Mouse (Mus musculus): ENCODE measurements around the gene Ctf1. TPM values are rescaled to one million over a fixed set of nuclear protein-coding genes. Genes with fewer than 3 reads are reported as not detected.

The Ctf1 gene
- polyA plus RNA-seq, 1 experiment from 2014 or later, result 4.1 TPM

- Histone ChIP-seq H3K27ac (ENCODE audit: low read depth, low read length) (peak within 1 kb of the TSS; percentile 62), H3K4me3 (ENCODE audit: low read depth, low read length) (peak within 1 kb of the TSS; percentile 67), H3K9ac (ENCODE audit: low read depth, low read length) (peak within 1 kb of the TSS; percentile 32; the same call in 1 of the 2 replicates), H3K36me3 (ENCODE audit: control insufficient read depth, insufficient read depth) (peaks cover 15% of the 10 kb centered on the region; the same call in 1 of the 2 replicates), H3K4me1 (replicated peaks; ENCODE audit: control insufficient read depth, insufficient read depth, low read length) (0 out of 2 replicates have a peak, but pooled peaks cover 2% of the 10 kb centered on the region), H3K27me3 (replicated peaks; ENCODE audit: control insufficient read depth, insufficient read depth, low read length) (no peaks in the 10 kb centered on the region), H3K9me3 (ENCODE audit: control insufficient read depth) (no peaks in the 10 kb centered on the region), H3K4me2 (replicated peaks; ENCODE audit: low read depth) (peak within 1 kb of the TSS; percentile 99)
- no peak for ATAC-seq
- peak; percentile 81 for TF ChIP-seq CTCF (IDR thresholded peaks at IDR 0.05; ENCODE audit: low read depth)
- WGBS, result under 1% methylated on average over 26 of the region's 26 CpGs
Observed at GRCm38 (mm10) chr7:127744366-127745045, 32.0 kb downstream of the Ctf1 start, which contains the start of gene Fbxl19. Fbxl19 (plus strand) TSS chr7:127744543.

GRCm38 (mm10) chr7:127745251-127745651 lies 32.7 kb downstream of the Ctf1 start:
- Histone ChIP-seq H3K36me3 (ENCODE audit: control insufficient read depth, insufficient read depth) (peaks cover 23% of the 10 kb centered on the region), H3K4me3 (ENCODE audit: low read depth, low read length) (peak overlapping the region; percentile 67), H3K9me3 (ENCODE audit: control insufficient read depth) (no peaks in the 10 kb centered on the region), H3K9ac (ENCODE audit: low read depth, low read length) (peak overlapping the region; percentile 32; the same call in 1 of the 2 replicates), H3K4me2 (replicated peaks; ENCODE audit: low read depth) (peak overlapping the region; percentile 99), H3K27ac (ENCODE audit: low read depth, low read length) (peak overlapping the region; percentile 62), H3K4me1 (replicated peaks; ENCODE audit: control insufficient read depth, insufficient read depth, low read length) (0 out of 2 replicates have a peak, but pooled peaks cover 2% of the 10 kb centered on the region), H3K27me3 (replicated peaks; ENCODE audit: control insufficient read depth, insufficient read depth, low read length) (no peaks in the 10 kb centered on the region)
- WGBS, result under 1% methylated on average over 19 of the region's 19 CpGs
- no peak for TF ChIP-seq CTCF (IDR thresholded peaks at IDR 0.05; ENCODE audit: low read depth)
- ATAC-seq, result peak; percentile 83

GRCm38 (mm10) chr7:127745652-127746493 lies 33.3 kb downstream of the Ctf1 start:
- under 1% methylated on average over 39 of the region's 39 CpGs for WGBS
- ATAC-seq, result peak; percentile 93

GRCm38 (mm10) chr7:127746494-127747491 lies 34.3 kb downstream of the Ctf1 start:
- TF ChIP-seq CTCF (IDR thresholded peaks at IDR 0.05; ENCODE audit: low read depth), result no peak
- Histone ChIP-seq H3K9me3 (ENCODE audit: control insufficient read depth) (no peaks in the 10 kb centered on the region), H3K4me2 (replicated peaks; ENCODE audit: low read depth) (peak overlapping the region; percentile 99), H3K27ac (ENCODE audit: low read depth, low read length) (no peak overlapping the region), H3K27me3 (replicated peaks; ENCODE audit: control insufficient read depth, insufficient read depth, low read length) (no peaks in the 10 kb centered on the region), H3K36me3 (ENCODE audit: control insufficient read depth, insufficient read depth) (peaks cover 38% of the 10 kb centered on the region), H3K4me3 (ENCODE audit: low read depth, low read length) (peak overlapping the region; percentile 67), H3K9ac (ENCODE audit: low read depth, low read length) (peak overlapping the region; percentile 56), H3K4me1 (replicated peaks; ENCODE audit: control insufficient read depth, insufficient read depth, low read length) (0 out of 2 replicates have a peak, but pooled peaks cover 2% of the 10 kb centered on the region)
- ATAC-seq, result no peak
- WGBS, result 1% methylated on average over 34 of the region's 62 CpGs

More at GRCm38 (mm10) chr7:127745652-127746493, 33.3 kb downstream of the Ctf1 start:
- Histone ChIP-seq H3K27ac (ENCODE audit: low read depth, low read length) (peak overlapping the region; percentile 62), H3K9ac (ENCODE audit: low read depth, low read length) (peak overlapping the region; percentile 56), H3K9me3 (ENCODE audit: control insufficient read depth) (no peaks in the 10 kb centered on the region), H3K36me3 (ENCODE audit: control insufficient read depth, insufficient read depth) (peaks cover 29% of the 10 kb centered on the region), H3K4me2 (replicated peaks; ENCODE audit: low read depth) (peak overlapping the region; percentile 99), H3K27me3 (replicated peaks; ENCODE audit: control insufficient read depth, insufficient read depth, low read length) (no peaks in the 10 kb centered on the region), H3K4me1 (replicated peaks; ENCODE audit: control insufficient read depth, insufficient read depth, low read length) (0 out of 2 replicates have a peak, but pooled peaks cover 2% of the 10 kb centered on the region), H3K4me3 (ENCODE audit: low read depth, low read length) (peak overlapping the region; percentile 67)
- no peak for TF ChIP-seq CTCF (IDR thresholded peaks at IDR 0.05; ENCODE audit: low read depth)

DNA sequence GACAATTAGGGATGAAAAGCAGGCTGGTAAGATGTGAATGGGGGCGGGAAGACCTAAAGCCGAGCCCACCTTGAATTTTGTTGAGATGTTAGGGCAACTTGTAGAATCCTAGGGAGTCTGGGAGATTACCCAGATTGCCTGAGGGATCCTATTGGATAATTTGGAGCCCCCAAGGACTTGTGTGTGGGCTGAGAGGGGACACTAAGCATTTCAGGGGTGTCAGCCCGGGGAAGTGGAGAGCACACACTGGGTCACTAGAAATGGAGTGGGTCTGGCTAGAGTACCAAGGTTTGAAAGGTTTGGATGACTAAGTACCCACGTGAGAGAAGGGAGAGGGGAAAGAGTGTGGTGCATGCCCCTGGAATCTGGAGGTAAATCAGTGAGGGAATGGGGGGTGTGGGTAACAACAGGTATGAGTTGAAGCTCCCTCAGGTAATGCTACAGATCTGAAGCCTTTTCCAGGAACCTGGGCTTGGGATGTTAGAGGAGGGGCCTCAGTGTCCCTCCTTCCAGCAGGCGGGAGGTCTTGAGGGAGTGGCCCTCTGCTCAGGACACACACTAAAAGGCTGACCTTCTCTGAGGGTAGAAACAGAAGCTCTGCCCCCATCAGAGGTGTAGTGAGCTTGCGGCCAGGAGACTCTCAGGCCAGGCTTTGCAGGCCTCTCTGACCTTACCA lies 35.2 kb downstream of the Ctf1 start:
- H3K27me3 ChIP-seq (replicated peaks; ENCODE audit: control insufficient read depth, insufficient read depth, low read length), result no peaks in the 10 kb centered on the region
- H3K4me1 ChIP-seq (replicated peaks; ENCODE audit: control insufficient read depth, insufficient read depth, low read length), result 0 out of 2 replicates have a peak, but pooled peaks cover 2% of the 10 kb centered on the region
- no peak overlapping the region for H3K9ac ChIP-seq (ENCODE audit: low read depth, low read length)
- WGBS, result 41% methylated on average over 6 of the region's 6 CpGs
- H3K4me3 ChIP-seq (ENCODE audit: low read depth, low read length), result peak overlapping the region; percentile 67; the same call in 1 of the 2 replicates
- peak overlapping the region; percentile 99 for H3K4me2 ChIP-seq (replicated peaks; ENCODE audit: low read depth)
- no peak for TF ChIP-seq CTCF (IDR thresholded peaks at IDR 0.05; ENCODE audit: low read depth)
- no peaks in the 10 kb centered on the region for H3K9me3 ChIP-seq (ENCODE audit: control insufficient read depth)
- no peak for ATAC-seq
- no peak overlapping the region for H3K27ac ChIP-seq (ENCODE audit: low read depth, low read length)
- H3K36me3 ChIP-seq (ENCODE audit: control insufficient read depth, insufficient read depth), result peaks cover 47% of the 10 kb centered on the region

Data from intestine, postnatal 0 days (tissue).